In genomic region chr8:122445203-122445602, GRCm38 (mm10) we compare ENCODE assay signal across 10 mouse cellular contexts. TPM values are rescaled to one million over a fixed set of nuclear protein-coding genes. Genes with fewer than 3 reads are reported as not detected.
A peak's percentile ranks its signal among the peaks of the same experiment; 100 is the strongest.
DNase-seq lines count a peak whose midpoint lies in the region; ATAC-seq lines count a peak whose summit lies in the region.
"Had no signal": no experiment of that assay in that cellular context is flagged by ENCODE, and none has a peak within 500 bp of the region (broad histone marks: within the 10 kb centered on the region; RNA-seq: fewer than 3 reads in every experiment).

No protein-coding gene starts in this region.

- H3K4me1 ChIP-seq in liver, embryonic 11.5 days (replicated peaks; ENCODE audit: control insufficient read depth, insufficient read depth, low read length), result peaks cover 14% of the 10 kb centered on the region
- H3K4me1 ChIP-seq in liver, embryonic 12.5 days, result peaks cover 29% of the 10 kb centered on the region
- H3K4me1 ChIP-seq in hindbrain, embryonic 12.5 days, result peaks cover 32% of the 10 kb centered on the region
- H3K4me1 ChIP-seq in midbrain, embryonic 16.5 days (ENCODE audit: control insufficient read depth, insufficient read depth, low read length), result peaks cover 24% of the 10 kb centered on the region

- H3K27me3 ChIP-seq in liver, embryonic 11.5 days (replicated peaks; ENCODE audit: control insufficient read depth, insufficient read depth, low read length), result no peaks in the 10 kb centered on the region
- peaks cover 32% of the 10 kb centered on the region for H3K27me3 ChIP-seq in liver, embryonic 12.5 days (replicated peaks)
- no peaks in the 10 kb centered on the region for H3K27me3 ChIP-seq in hindbrain, embryonic 12.5 days
- H3K27me3 ChIP-seq in midbrain, embryonic 16.5 days (ENCODE audit: control insufficient read depth, insufficient read depth, low read depth, low read length), result no peaks in the 10 kb centered on the region

- ATAC-seq in liver, embryonic 11.5 days (replicated peaks; ENCODE audit: low FRiP score), result no peak
- no peak for ATAC-seq in liver, embryonic 12.5 days
- ATAC-seq in hindbrain, embryonic 12.5 days (ENCODE audit: low FRiP score), result no peak
- ATAC-seq in midbrain, embryonic 16.5 days, result no peak

- H3K9me3 ChIP-seq in liver, embryonic 11.5 days (ENCODE audit: control insufficient read depth, low read length), result no peaks in the 10 kb centered on the region
- H3K9me3 ChIP-seq in liver, embryonic 12.5 days (replicated peaks), result no peaks in the 10 kb centered on the region
- H3K9me3 ChIP-seq in hindbrain, embryonic 12.5 days (replicated peaks), result no peaks in the 10 kb centered on the region
- H3K9me3 ChIP-seq in midbrain, embryonic 16.5 days (replicated peaks; ENCODE audit: control insufficient read depth, low read length, poor library complexity, severe bottlenecking), result no peaks in the 10 kb centered on the region

- H3K9ac ChIP-seq in liver, embryonic 11.5 days (ENCODE audit: low read depth, low read length), result no peak overlapping the region
- H3K9ac ChIP-seq in liver, embryonic 12.5 days, result no peak overlapping the region
- no peak overlapping the region for H3K9ac ChIP-seq in hindbrain, embryonic 12.5 days
- H3K9ac ChIP-seq in midbrain, embryonic 16.5 days (ENCODE audit: low read depth, low read length), result no peak overlapping the region

- intact Hi-C loops in left cerebral cortex, postnatal 25 days (cut with DNase I), result loop anchor here (10.0 kb wide), 1 partner anchor 160 kb away; the partner anchor contains the start of gene Zfpm1

- peak overlapping the region; percentile 90 for H3K4me2 ChIP-seq in liver, embryonic 11.5 days
- no peak overlapping the region for H3K4me2 ChIP-seq in liver, embryonic 12.5 days
- H3K4me2 ChIP-seq in hindbrain, embryonic 12.5 days (replicated peaks), result peak overlapping the region; percentile 90
- H3K4me2 ChIP-seq in midbrain, embryonic 16.5 days (ENCODE audit: low read length), result peak overlapping the region; percentile 73

- H3K4me3 ChIP-seq in liver, embryonic 11.5 days (ENCODE audit: low read depth, low read length), result no peak overlapping the region
- no peak overlapping the region for H3K4me3 ChIP-seq in liver, embryonic 12.5 days
- H3K4me3 ChIP-seq in hindbrain, embryonic 12.5 days, result peak overlapping the region; percentile 68; the same call in 1 of the 2 replicates
- no peak overlapping the region; the same call in 1 of the 2 replicates for H3K4me3 ChIP-seq in midbrain, embryonic 16.5 days (ENCODE audit: low read depth, low read length)

- no peak overlapping the region for H3K27ac ChIP-seq in liver, embryonic 11.5 days (ENCODE audit: low read depth, low read length)
- no peak overlapping the region for H3K27ac ChIP-seq in liver, embryonic 12.5 days
- peak overlapping the region; percentile 94; the same call in 1 of the 2 replicates for H3K27ac ChIP-seq in hindbrain, embryonic 12.5 days
- peak overlapping the region; percentile 97; the same call in 1 of the 2 replicates for H3K27ac ChIP-seq in midbrain, embryonic 16.5 days (ENCODE audit: low read length)

- peak; percentile 27 for DNase-seq in embryo, embryonic 11 days
- DNase-seq in embryo, embryonic 10.5 days (ENCODE audit: low spot score), result no peak
- no peak for DNase-seq in liver, embryonic 11.5 days (ENCODE audit: low spot score)
- DNase-seq in left cerebral cortex, postnatal 25 days (ENCODE audit: low spot score in 2 of 2), result no peak
- DNase-seq in adrenal gland, postnatal 4 days (ENCODE audit: low spot score in 2 of 2), result no peak
- DNase-seq: kidney, adult 2 months had no signal

- WGBS in liver, embryonic 11.5 days, result 63% methylated on average over 3 of the region's 3 CpGs
- 59% methylated on average over 3 of the region's 3 CpGs for WGBS in liver, embryonic 12.5 days (ENCODE audit: insufficient replicate concordance)
- 65% methylated on average over 3 of the region's 3 CpGs for WGBS in hindbrain, embryonic 12.5 days
- WGBS in midbrain, embryonic 16.5 days, result 67% methylated on average over 3 of the region's 3 CpGs

- H3K36me3 ChIP-seq in liver, embryonic 11.5 days (ENCODE audit: control insufficient read depth, insufficient read depth, low read length), result no peaks in the 10 kb centered on the region
- H3K36me3 ChIP-seq in liver, embryonic 12.5 days, result no peaks in the 10 kb centered on the region
- no peaks in the 10 kb centered on the region for H3K36me3 ChIP-seq in hindbrain, embryonic 12.5 days
- H3K36me3 ChIP-seq in midbrain, embryonic 16.5 days (ENCODE audit: control insufficient read depth, insufficient read depth, low read length), result no peaks in the 10 kb centered on the region

RNA-seq across cellular contexts. Expression of gene Mvd, which starts 2.0 kb away (rescaled TPM):
- 36.5 and 40.6 TPM in 2 replicates for polyA plus RNA-seq in liver, embryonic 11.5 days (2014; fragmentation: Nextera tagmentation; extraction: Ambion mirVana)
- polyA plus RNA-seq in liver, embryonic 12.5 days (2016; fragmentation: Nextera tagmentation; extraction: Ambion mirVana), result 29.3 and 31.4 TPM in 2 replicates
- 46.9 and 48.4 TPM in 2 replicates for polyA plus RNA-seq in hindbrain, embryonic 12.5 days (2016; fragmentation: Nextera tagmentation; extraction: Ambion mirVana)
- 72.8 and 84.6 TPM in 2 replicates for polyA plus RNA-seq in midbrain, embryonic 16.5 days (2015; fragmentation: Nextera tagmentation; extraction: Ambion mirVana)
- 10 to 100 TPM; 26.8 to 29.4 TPM for total RNA-seq in left cerebral cortex, postnatal 25 days (2021)
- 10 to 100 TPM in 1 of 2 experiments, 1 to 10 TPM in 1; 9.1 to 11.5 TPM for total RNA-seq in adrenal gland, postnatal 4 days (2021)

RNA-seq across cellular contexts. Expression of gene Cyba, which starts 12.5 kb away (rescaled TPM):
- 201 and 215 TPM in 2 replicates for polyA plus RNA-seq in liver, embryonic 11.5 days (2014; fragmentation: Nextera tagmentation; extraction: Ambion mirVana)
- polyA plus RNA-seq in liver, embryonic 12.5 days (2016; fragmentation: Nextera tagmentation; extraction: Ambion mirVana), result 149 and 160 TPM in 2 replicates
- 60.4 and 62.1 TPM in 2 replicates for polyA plus RNA-seq in hindbrain, embryonic 12.5 days (2016; fragmentation: Nextera tagmentation; extraction: Ambion mirVana)
- polyA plus RNA-seq in midbrain, embryonic 16.5 days (2015; fragmentation: Nextera tagmentation; extraction: Ambion mirVana), result 27.3 and 29.8 TPM in 2 replicates
- 1 to 10 TPM; 7.8 to 8.4 TPM for total RNA-seq in left cerebral cortex, postnatal 25 days (2021)
- 10 to 100 TPM; 49.9 to 76.7 TPM for total RNA-seq in adrenal gland, postnatal 4 days (2021)

RNA-seq across cellular contexts. Expression of gene Snai3, which starts 15.3 kb away (rescaled TPM):
- polyA plus RNA-seq in liver, embryonic 11.5 days (2014; fragmentation: Nextera tagmentation; extraction: Ambion mirVana), result 0.23 and 0.29 TPM in 2 replicates
- 0.18 and 0.36 TPM in 2 replicates for polyA plus RNA-seq in liver, embryonic 12.5 days (2016; fragmentation: Nextera tagmentation; extraction: Ambion mirVana)
- polyA plus RNA-seq in hindbrain, embryonic 12.5 days (2016; fragmentation: Nextera tagmentation; extraction: Ambion mirVana), result not detected in 2 replicates
- not detected in 2 replicates for polyA plus RNA-seq in midbrain, embryonic 16.5 days (2015; fragmentation: Nextera tagmentation; extraction: Ambion mirVana)
- total RNA-seq in left cerebral cortex, postnatal 25 days (2021), result under 1 TPM; 0.64 to 0.66 TPM
- under 1 TPM; 0.42 to 0.56 TPM for total RNA-seq in adrenal gland, postnatal 4 days (2021)
- polyA plus RNA-seq: macrophage had no signal

RNA-seq across cellular contexts. Expression of gene Il17c, which starts 23.4 kb away (rescaled TPM):
- not detected in 2 replicates for polyA plus RNA-seq in liver, embryonic 11.5 days (2014; fragmentation: Nextera tagmentation; extraction: Ambion mirVana)
- not detected in 2 replicates for polyA plus RNA-seq in liver, embryonic 12.5 days (2016; fragmentation: Nextera tagmentation; extraction: Ambion mirVana)
- not detected in 2 replicates for polyA plus RNA-seq in hindbrain, embryonic 12.5 days (2016; fragmentation: Nextera tagmentation; extraction: Ambion mirVana)
- polyA plus RNA-seq in midbrain, embryonic 16.5 days (2015; fragmentation: Nextera tagmentation; extraction: Ambion mirVana), result not detected in 2 replicates
- total RNA-seq in left cerebral cortex, postnatal 25 days (2021), result not detected
- total RNA-seq in adrenal gland, postnatal 4 days (2021), result not detected
- polyA plus RNA-seq: macrophage had no signal

RNA-seq across cellular contexts. Expression of gene Rnf166, which starts 30.7 kb away (rescaled TPM):
- 24.7 and 26.8 TPM in 2 replicates for polyA plus RNA-seq in liver, embryonic 11.5 days (2014; fragmentation: Nextera tagmentation; extraction: Ambion mirVana)
- 16.6 and 17.3 TPM in 2 replicates for polyA plus RNA-seq in liver, embryonic 12.5 days (2016; fragmentation: Nextera tagmentation; extraction: Ambion mirVana)
- 35.3 and 39.2 TPM in 2 replicates for polyA plus RNA-seq in hindbrain, embryonic 12.5 days (2016; fragmentation: Nextera tagmentation; extraction: Ambion mirVana)
- 35.0 and 36.4 TPM in 2 replicates for polyA plus RNA-seq in midbrain, embryonic 16.5 days (2015; fragmentation: Nextera tagmentation; extraction: Ambion mirVana)
- total RNA-seq in left cerebral cortex, postnatal 25 days (2021), result 10 to 100 TPM; 33.7 to 41.6 TPM
- 10 to 100 TPM; 47.5 to 53.7 TPM for total RNA-seq in adrenal gland, postnatal 4 days (2021)

Comparison
In these comparisons a context has a peak if more than half of its experiments do, and no peak if none do; other contexts are left out.
1. H3K27ac ChIP-seq: peak in hindbrain, embryonic 12.5 days (single experiment) and midbrain, embryonic 16.5 days (single experiment); none in liver, embryonic 11.5 days (single experiment) and liver, embryonic 12.5 days (single experiment).